Comparison of ENCODE assay signal across 8 mouse cellular contexts in the genomic region with DNA sequence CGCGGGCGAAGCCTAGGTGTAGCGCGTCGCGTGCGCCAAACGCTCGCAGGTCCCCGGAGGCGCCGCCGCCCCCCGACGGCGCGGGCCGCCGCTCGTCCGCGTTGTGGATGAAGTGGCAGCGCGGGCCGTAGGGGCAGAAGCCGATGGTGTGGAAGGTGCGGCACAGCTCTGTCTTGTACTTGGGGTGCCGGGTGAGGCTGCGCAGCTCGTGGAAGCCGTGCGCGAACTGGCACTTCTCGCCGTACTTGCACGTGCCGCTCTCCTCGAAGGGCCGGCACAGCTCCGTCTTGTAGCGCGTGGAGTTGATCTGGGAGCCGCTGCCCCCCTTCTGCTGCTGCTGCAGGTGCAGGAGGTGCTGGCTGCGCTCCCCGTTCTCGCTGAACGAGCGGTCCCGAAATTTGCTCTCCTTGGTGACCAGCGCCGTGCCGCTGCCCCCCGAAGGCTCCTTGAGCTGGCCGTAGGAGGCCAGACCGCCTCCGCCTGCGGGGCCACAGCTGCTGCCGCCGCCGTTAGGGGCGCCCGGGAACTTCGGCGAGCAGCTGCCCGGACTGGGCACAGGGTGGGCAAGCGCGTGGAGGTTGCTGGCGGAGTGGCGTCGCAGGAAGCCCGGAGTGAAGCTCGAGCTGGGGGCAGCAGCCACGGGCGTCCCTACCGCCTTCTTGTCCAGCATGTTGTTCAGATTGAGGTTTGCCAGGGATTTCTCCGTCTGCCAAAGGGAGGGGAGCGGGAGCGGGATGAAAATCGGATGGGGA. TPM values are rescaled to one million over a fixed set of nuclear protein-coding genes. Genes with fewer than 3 reads are reported as not detected.
DNase-seq lines count a peak whose midpoint lies in the region; ATAC-seq and TF ChIP-seq lines count a peak whose summit lies in the region.

No protein-coding gene starts in this region.

- under 1% methylated on average over 80 of the region's 80 CpGs for WGBS in bone marrow, adult 2 months
- under 1% methylated on average over 73 of the region's 80 CpGs for WGBS in intestine, embryonic 16.5 days
- WGBS in liver, postnatal 0 days (ENCODE audit: insufficient replicate concordance) = under 1% methylated on average over 78 of the region's 80 CpGs

- peak; percentile 46; the same call in 1 of the 2 replicates for TF ChIP-seq POLR2A in bone marrow, adult 2 months (IDR thresholded peaks at IDR 0.05; ENCODE audit: borderline replicate concordance, control insufficient read depth, low read depth, low read length)

- H3K36me3 ChIP-seq in intestine, embryonic 16.5 days (ENCODE audit: control insufficient read depth, insufficient read depth, low read length) = peaks cover 1% of the 10 kb centered on the region; the same call in 1 of the 2 replicates
- peaks cover 14% of the 10 kb centered on the region for H3K36me3 ChIP-seq in liver, postnatal 0 days (replicated peaks; ENCODE audit: insufficient read depth, low read length)

- no peaks in the 10 kb centered on the region for H3K9me3 ChIP-seq in intestine, embryonic 16.5 days (ENCODE audit: control insufficient read depth, low read length)
- H3K9me3 ChIP-seq in liver, postnatal 0 days (ENCODE audit: low read length) = no peaks in the 10 kb centered on the region

- no peak for TF ChIP-seq EP300 in liver, postnatal 0 days (IDR thresholded peaks at IDR 0.05; ENCODE audit: low read depth)

- H3K9ac ChIP-seq in intestine, embryonic 16.5 days (ENCODE audit: low read depth, low read length) = peak overlapping the region; percentile 98
- peak overlapping the region; percentile 80 for H3K9ac ChIP-seq in liver, postnatal 0 days (replicated peaks)

- H3K4me3 ChIP-seq in bone marrow, adult 2 months (replicated peaks; ENCODE audit: control insufficient read depth, low read depth, low read length) = peak overlapping the region; percentile 74
- peak overlapping the region; percentile 94 for H3K4me3 ChIP-seq in intestine, embryonic 16.5 days (ENCODE audit: low read length)
- H3K4me3 ChIP-seq in liver, postnatal 0 days (ENCODE audit: low read depth, low read length) = peak overlapping the region; percentile 68

- peaks cover 7% of the 10 kb centered on the region; the same call in 1 of the 2 replicates for H3K4me1 ChIP-seq in bone marrow, adult 2 months (ENCODE audit: control insufficient read depth, insufficient read depth, low read length)
- peaks cover 34% of the 10 kb centered on the region for H3K4me1 ChIP-seq in intestine, embryonic 16.5 days (ENCODE audit: control insufficient read depth, insufficient read depth, low read length)
- H3K4me1 ChIP-seq in liver, postnatal 0 days (ENCODE audit: insufficient read depth) = peaks cover 35% of the 10 kb centered on the region

- H3K27ac ChIP-seq in bone marrow, adult 2 months (ENCODE audit: control insufficient read depth, insufficient read depth, low read depth, low read length, poor library complexity) = peak overlapping the region; percentile 97
- peak overlapping the region; percentile 99 for H3K27ac ChIP-seq in intestine, embryonic 16.5 days (ENCODE audit: low read length)
- H3K27ac ChIP-seq in liver, postnatal 0 days (ENCODE audit: low read depth) = peak overlapping the region; percentile 92

- peak; percentile 31 to 32 for DNase-seq in cerebellum, postnatal 25 days
- DNase-seq in cerebellum, adult 11 months = no peak
- peak; percentile 56 for DNase-seq in gastrocnemius, postnatal 14 days
- DNase-seq in liver, postnatal 0 days = peak; percentile 73
- peak; percentile 49 for DNase-seq in ovary, adult 18-20 months (ENCODE audit: low spot score)
- DNase-seq in urinary bladder, postnatal 36 days (ENCODE audit: low spot score in 2 of 2) = peak; percentile 58

- ATAC-seq in intestine, embryonic 16.5 days = no peak
- ATAC-seq in liver, postnatal 0 days = no peak

- TF ChIP-seq CTCF in bone marrow, adult 2 months (IDR thresholded peaks at IDR 0.05; ENCODE audit: control insufficient read depth, insufficient read depth, low read length) = no peak
- TF ChIP-seq CTCF in liver, postnatal 0 days (IDR thresholded peaks at IDR 0.05; ENCODE audit: low read depth) = peak; percentile 40

- no peaks in the 10 kb centered on the region for H3K27me3 ChIP-seq in intestine, embryonic 16.5 days (replicated peaks; ENCODE audit: control insufficient read depth, insufficient read depth, low read length)
- no peaks in the 10 kb centered on the region for H3K27me3 ChIP-seq in liver, postnatal 0 days (ENCODE audit: insufficient read depth, low read length)

- peak overlapping the region; percentile 58 for H3K4me2 ChIP-seq in intestine, embryonic 16.5 days (ENCODE audit: low read depth, low read length)
- H3K4me2 ChIP-seq in liver, postnatal 0 days (ENCODE audit: low read depth, low read length) = peak overlapping the region; percentile 97

- intact Hi-C loops in gastrocnemius, postnatal 14 days (cut with DNase I; ENCODE audit: low total_unique reads) = no loop called here

RNA-seq across cellular contexts. Expression of a gene that starts 1.1 kb away (rescaled TPM):
- 45.8 and 74.0 TPM in 2 replicates for polyA plus RNA-seq in bone marrow, adult 2 months (2011; ENCODE audit: insufficient read depth, insufficient read length, low replicate concordance, missing spikeins)
- total RNA-seq in gastrocnemius, postnatal 14 days (2021) = 10 to 100 TPM; 17.0 to 21.3 TPM
- polyA plus RNA-seq in intestine, embryonic 16.5 days (2015; fragmentation: Nextera tagmentation; extraction: Ambion mirVana) = 14.4 and 16.2 TPM in 2 replicates
- 7.6 and 7.7 TPM in 2 replicates for polyA plus RNA-seq in liver, postnatal 0 days (2015; fragmentation: Nextera tagmentation; extraction: Ambion mirVana)
